Mouse (Mus musculus): ENCODE results near the gene Ptch1. TPM values are rescaled to one million over a fixed set of nuclear protein-coding genes. Genes with fewer than 3 reads are reported as not detected.

The Ptch1 gene
- total and polyA plus RNA-seq, 3 experiments, result 6.2 to 14.9 (median 7.4) TPM

- Histone ChIP-seq H3K79me2 (replicated peaks; ENCODE audit: control insufficient read depth, extremely low read depth, insufficient read depth, poor library complexity, severe bottlenecking) (no peaks in the 10 kb centered on the region), H3K9ac (ENCODE audit: insufficient read depth, low read depth) (no peak overlapping the region), H3K4me3 (replicated peaks in 1 of 3; ENCODE audit: low read depth in 2 of 3, low read length in 2 of 3, poor library complexity in 1 of 3) (no peak overlapping the region), H3K4me1 (ENCODE audit: control insufficient read depth in 1 of 2, insufficient read depth in 2 of 2) (no peaks in the 10 kb centered on the region), H3K9me3 (replicated peaks; ENCODE audit: low read length) (peaks cover 3% of the 10 kb centered on the region), H3K4me2 (ENCODE audit: insufficient read depth, low read depth, poor library complexity, severe bottlenecking) (no peak overlapping the region), H3K36me3 (replicated peaks in 1 of 2; ENCODE audit: control insufficient read depth in 1 of 2, insufficient read depth in 1 of 2, low read length in 1 of 2) (peaks cover 73 to 94% of the 10 kb centered on the region in 2 experiments), H3K27ac (ENCODE audit: insufficient read depth, low read depth) (no peak overlapping the region), H3K27me3 (replicated peaks) (no peaks in the 10 kb centered on the region)
- no peak for DNase-seq (ENCODE audit: extremely low read depth)
- in situ Hi-C loops (cut with MboI; ENCODE audit: low pct_ligation_motif_present, low pct_unique_long_range_greater_than_20kb, low sequenced_read_pairs), result no loop called here
- TF ChIP-seq ETS1 (conservative IDR thresholded peaks at IDR 0.05; ENCODE audit: low read depth, low read length), result no peak
- no peak for TF ChIP-seq ZMIZ1 (IDR thresholded peaks at IDR 0.05; ENCODE audit: low read depth, low read length)
- TF ChIP-seq USF2 (conservative IDR thresholded peaks at IDR 0.05; ENCODE audit: low read depth, low read length), result no peak
- no peak for TF ChIP-seq PAX5 (IDR thresholded peaks at IDR 0.05; ENCODE audit: low read length)
- no peak for TF ChIP-seq EP300 (IDR thresholded peaks at IDR 0.05; ENCODE audit: low read length)
- no peak for TF ChIP-seq MEF2A (IDR thresholded peaks at IDR 0.05; ENCODE audit: borderline replicate concordance, low read depth, low read length)
- no peak for TF ChIP-seq MAX (IDR thresholded peaks at IDR 0.05; ENCODE audit: low read length)
- no peak for TF ChIP-seq MYC (IDR thresholded peaks at IDR 0.05; ENCODE audit: low read depth, low read length)
- no peak for TF ChIP-seq ZKSCAN1 (IDR thresholded peaks at IDR 0.05; ENCODE audit: borderline replicate concordance, low read depth, low read length)
- no peak for TF ChIP-seq CHD1 (IDR thresholded peaks at IDR 0.05; ENCODE audit: low read depth, low read length)
- no peak for TF ChIP-seq TCF12 (IDR thresholded peaks at IDR 0.05; ENCODE audit: low read depth, low read length)
- TF ChIP-seq NELFE (IDR thresholded peaks at IDR 0.05; ENCODE audit: low read depth, low read length), result no peak
- TF ChIP-seq POLR2A (IDR thresholded peaks at IDR 0.05; ENCODE audit: low read depth, low read length), result no peak
- TF ChIP-seq RAD21 (IDR thresholded peaks at IDR 0.05; ENCODE audit: low read depth, low read length), result no peak
- dilution Hi-C loops (cut with MboI; ENCODE audit: extremely low pct_ligation_motif_present, extremely low pct_unique_long_range_greater_than_20kb, low sequenced_read_pairs), result no loop called here
These were observed 61.0 kb downstream of the Ptch1 start for GRCm38 (mm10) chr13:63512411-63512810.

- no peak for DNase-seq (ENCODE audit: extremely low read depth)
These were observed 65.6 kb downstream of the Ptch1 start for GRCm38 (mm10) chr13:63507821-63508220.

More at GRCm38 (mm10) chr13:63507821-63508220, 65.6 kb downstream of the Ptch1 start:
- dilution Hi-C loops (cut with MboI; ENCODE audit: extremely low pct_ligation_motif_present, extremely low pct_unique_long_range_greater_than_20kb, low sequenced_read_pairs) (no loop called here), in situ Hi-C loops (cut with MboI; ENCODE audit: low pct_ligation_motif_present, low pct_unique_long_range_greater_than_20kb, low sequenced_read_pairs) (no loop called here)
- H3K4me3 ChIP-seq (replicated peaks in 1 of 3; ENCODE audit: low read depth in 2 of 3, low read length in 2 of 3, poor library complexity in 1 of 3), result no peak overlapping the region
- H3K79me2 ChIP-seq (replicated peaks; ENCODE audit: control insufficient read depth, extremely low read depth, insufficient read depth, poor library complexity, severe bottlenecking), result no peaks in the 10 kb centered on the region
- no peaks in the 10 kb centered on the region for H3K4me1 ChIP-seq (ENCODE audit: control insufficient read depth in 1 of 2, insufficient read depth in 2 of 2)
- no peak overlapping the region for H3K9ac ChIP-seq (ENCODE audit: insufficient read depth, low read depth)
- H3K27me3 ChIP-seq (replicated peaks), result no peaks in the 10 kb centered on the region
- TF ChIP-seq JUND (conservative IDR thresholded peaks at IDR 0.05; ENCODE audit: low read depth, low read length) (no peak), TBP (conservative IDR thresholded peaks at IDR 0.05; ENCODE audit: low read depth, low read length) (no peak), E2F4 (IDR thresholded peaks at IDR 0.05; ENCODE audit: insufficient replicate concordance, low read depth, low read length) (no peak), RAD21 (IDR thresholded peaks at IDR 0.05; ENCODE audit: low read depth, low read length) (no peak; the same call in none of the 2 replicates), KAT2A (IDR thresholded peaks at IDR 0.05; ENCODE audit: insufficient replicate concordance, low read length) (no peak), RCOR1 (conservative IDR thresholded peaks at IDR 0.05; ENCODE audit: low read depth, low read length) (no peak), ZC3H11A (IDR thresholded peaks at IDR 0.05; ENCODE audit: low read depth, low read length) (no peak), NRF1 (IDR thresholded peaks at IDR 0.05; ENCODE audit: low read depth, low read length) (no peak)
- H3K4me2 ChIP-seq (ENCODE audit: insufficient read depth, low read depth, poor library complexity, severe bottlenecking), result no peak overlapping the region
- peaks cover 3% of the 10 kb centered on the region for H3K9me3 ChIP-seq (replicated peaks; ENCODE audit: low read length)
- no peak overlapping the region for H3K27ac ChIP-seq (ENCODE audit: insufficient read depth, low read depth)
- peaks cover 36 to 51% of the 10 kb centered on the region in 2 experiments for H3K36me3 ChIP-seq (replicated peaks in 1 of 2; ENCODE audit: control insufficient read depth in 1 of 2, insufficient read depth in 1 of 2, low read length in 1 of 2)

Data from CH12.LX (cell line).